Mouse (Mus musculus) hindbrain, postnatal 0 days (tissue): ENCODE measurements at regions not wholly inside any gene's neighbourhood (a gene's known extent, or its start where the extent isn't known, plus 50 kb on each side); places are given as distances from the start of the nearest gene placed in this dataset.

Source experiments
- ATAC-seq: fragments of 200-750 bp; cut with Nextera tagmentation; 2 replicates; pipeline ENCODE4 v1.8.0; 2017; ENCODE audit warnings: mild to moderate bottlenecking, moderate TSS enrichment, moderate library complexity
- DNase-seq: peaks from one replicate; pipeline ENCODE4 v3.0.0-alpha.2; 2015; ENCODE audit warnings: low spot score
- H3K27ac ChIP-seq: fragments of 300-500 bp; sonication (generic); 2 replicates; pipeline ENCODE4 v1.5.1; 2014; ENCODE audit warnings: mild to moderate bottlenecking
- H3K27me3 ChIP-seq: fragments of 300-500 bp; sonication (generic); 2 replicates; pipeline ENCODE4 v1.6.1; 2014; ENCODE audit warnings: low read length, mixed read lengths; ENCODE audit not compliant: insufficient read depth
- H3K36me3 ChIP-seq: fragments of 300-500 bp; sonication (generic); 2 replicates; pipeline ENCODE4 v1.6.1; 2014; ENCODE audit warnings: low read length, mixed read lengths; ENCODE audit not compliant: insufficient read depth
- H3K4me1 ChIP-seq: fragments of 300-500 bp; sonication (generic); 2 replicates; pipeline ENCODE4 v1.6.1; 2014; ENCODE audit warnings: antibody characterized with exemption, low read length, mixed read lengths; ENCODE audit not compliant: insufficient read depth
- H3K4me2 ChIP-seq: fragments of 300-500 bp; sonication (generic); 2 replicates; pipeline ENCODE4 v1.6.1; 2014; ENCODE audit warnings: low read depth, mild to moderate bottlenecking, low read length, moderate library complexity, mixed read lengths
- H3K4me3 ChIP-seq: fragments of 300-500 bp; sonication (generic); 2 replicates; pipeline ENCODE4 v1.5.1; 2014; ENCODE audit warnings: low read length
- H3K9ac ChIP-seq: fragments of 300-500 bp; sonication (generic); replicated peaks from 2 replicates; pipeline ENCODE4 v1.6.1; 2014; ENCODE audit warnings: mild to moderate bottlenecking, low read length, moderate library complexity, mixed read lengths
- H3K9me3 ChIP-seq: fragments of 300-500 bp; sonication (generic); 2 replicates; pipeline ENCODE4 v1.6.1; 2016; ENCODE audit warnings: low read length, mixed read lengths
- CTCF ChIP-seq: IDR thresholded peaks from 2 replicates; pipeline ENCODE4 v1.5.1; 2016; ENCODE audit warnings: antibody characterized with exemption, control low read depth, low read depth
- WGBS: fragments of 180-500 bp; shearing (Covaris S2); extraction: QIAGEN DNeasy Blood & Tissue Kit; methylation state at CpG from one replicate; pipeline ENCODE4 v1.1.7; 2014; 5-methylcytosine and 5-hydroxymethylcytosine counted together

GRCm38 (mm10) chr3:134379549-134379948 is 143.3 kb downstream of the Cxxc4 start:
- Histone ChIP-seq H3K4me3 (no peak overlapping the region), H3K36me3 (no peaks in the 10 kb centered on the region), H3K4me1 (no peaks in the 10 kb centered on the region), H3K27me3 (no peaks in the 10 kb centered on the region), H3K9ac (no peak overlapping the region), H3K9me3 (no peaks in the 10 kb centered on the region), H3K4me2 (no peak overlapping the region), H3K27ac (no peak overlapping the region)
- no peak for ATAC-seq
- TF ChIP-seq CTCF, result no peak
- no peak for DNase-seq
- WGBS, result 83% methylated on average over 2 of the region's 2 CpGs

GRCm38 (mm10) chr3:134390472-134391336 is 154.4 kb downstream of the Cxxc4 start:
- Histone ChIP-seq H3K9ac (no peak overlapping the region), H3K4me2 (no peak overlapping the region), H3K9me3 (no peaks in the 10 kb centered on the region), H3K27me3 (no peaks in the 10 kb centered on the region), H3K27ac (no peak overlapping the region), H3K4me3 (no peak overlapping the region), H3K4me1 (no peaks in the 10 kb centered on the region), H3K36me3 (no peaks in the 10 kb centered on the region)
- ATAC-seq (peak; percentile 97), DNase-seq (peak; percentile 89)
- 35% methylated on average over 4 of the region's 4 CpGs for WGBS
- no peak for TF ChIP-seq CTCF

- ATAC-seq (no peak), DNase-seq (no peak)
- no peak overlapping the region for H3K4me2 ChIP-seq
- WGBS, result 61% methylated on average over 4 of the region's 4 CpGs
- no peak for TF ChIP-seq CTCF
- H3K27me3 ChIP-seq, result no peaks in the 10 kb centered on the region
- H3K9me3 ChIP-seq, result no peaks in the 10 kb centered on the region
- no peak overlapping the region for H3K9ac ChIP-seq
- no peak overlapping the region for H3K4me3 ChIP-seq
- no peak overlapping the region for H3K27ac ChIP-seq
- H3K4me1 ChIP-seq, result no peaks in the 10 kb centered on the region
- no peaks in the 10 kb centered on the region for H3K36me3 ChIP-seq
Measured at GRCm38 (mm10) chr3:134400395-134401090, 164.3 kb downstream of the Cxxc4 start.

- Histone ChIP-seq H3K27ac (no peak overlapping the region), H3K9ac (no peak overlapping the region), H3K9me3 (no peaks in the 10 kb centered on the region), H3K4me1 (no peaks in the 10 kb centered on the region), H3K4me3 (no peak overlapping the region), H3K27me3 (no peaks in the 10 kb centered on the region), H3K36me3 (no peaks in the 10 kb centered on the region), H3K4me2 (no peak overlapping the region)
- TF ChIP-seq CTCF, result no peak
- no peak for DNase-seq
- 64% methylated on average over 17 of the region's 17 CpGs for WGBS
- no peak for ATAC-seq
Measured at GRCm38 (mm10) chr3:134415606-134416328, 179.5 kb downstream of the Cxxc4 start.

GRCm38 (mm10) chr3:134427633-134428032 is 191.3 kb downstream of the Cxxc4 start:
- H3K9me3 ChIP-seq, result no peaks in the 10 kb centered on the region
- no peaks in the 10 kb centered on the region for H3K27me3 ChIP-seq
- no peak for TF ChIP-seq CTCF
- no peak overlapping the region for H3K27ac ChIP-seq
- no peak overlapping the region for H3K9ac ChIP-seq
- no peak for ATAC-seq
- H3K4me1 ChIP-seq, result no peaks in the 10 kb centered on the region
- no peak for DNase-seq
- no peak overlapping the region for H3K4me2 ChIP-seq
- 81% methylated on average over 3 of the region's 3 CpGs for WGBS
- no peak overlapping the region for H3K4me3 ChIP-seq
- no peaks in the 10 kb centered on the region for H3K36me3 ChIP-seq

GRCm38 (mm10) chr3:134466611-134467010 is 230.3 kb downstream of the Cxxc4 start:
- H3K27ac ChIP-seq, result no peak overlapping the region
- TF ChIP-seq CTCF, result no peak
- 70% methylated on average over 1 of the region's 1 CpGs for WGBS

More at GRCm38 (mm10) chr3:134466611-134467010, 230.3 kb downstream of the Cxxc4 start:
- H3K9ac ChIP-seq, result no peak overlapping the region
- H3K4me3 ChIP-seq, result no peak overlapping the region
- H3K4me2 ChIP-seq, result no peak overlapping the region
- H3K9me3 ChIP-seq, result no peaks in the 10 kb centered on the region
- H3K27me3 ChIP-seq, result no peaks in the 10 kb centered on the region
- H3K36me3 ChIP-seq, result no peaks in the 10 kb centered on the region
- peak; percentile 40 for DNase-seq
- ATAC-seq, result no peak
- no peaks in the 10 kb centered on the region for H3K4me1 ChIP-seq
